ENCODE assay signal across 9 mouse cellular contexts in the genomic region with DNA sequence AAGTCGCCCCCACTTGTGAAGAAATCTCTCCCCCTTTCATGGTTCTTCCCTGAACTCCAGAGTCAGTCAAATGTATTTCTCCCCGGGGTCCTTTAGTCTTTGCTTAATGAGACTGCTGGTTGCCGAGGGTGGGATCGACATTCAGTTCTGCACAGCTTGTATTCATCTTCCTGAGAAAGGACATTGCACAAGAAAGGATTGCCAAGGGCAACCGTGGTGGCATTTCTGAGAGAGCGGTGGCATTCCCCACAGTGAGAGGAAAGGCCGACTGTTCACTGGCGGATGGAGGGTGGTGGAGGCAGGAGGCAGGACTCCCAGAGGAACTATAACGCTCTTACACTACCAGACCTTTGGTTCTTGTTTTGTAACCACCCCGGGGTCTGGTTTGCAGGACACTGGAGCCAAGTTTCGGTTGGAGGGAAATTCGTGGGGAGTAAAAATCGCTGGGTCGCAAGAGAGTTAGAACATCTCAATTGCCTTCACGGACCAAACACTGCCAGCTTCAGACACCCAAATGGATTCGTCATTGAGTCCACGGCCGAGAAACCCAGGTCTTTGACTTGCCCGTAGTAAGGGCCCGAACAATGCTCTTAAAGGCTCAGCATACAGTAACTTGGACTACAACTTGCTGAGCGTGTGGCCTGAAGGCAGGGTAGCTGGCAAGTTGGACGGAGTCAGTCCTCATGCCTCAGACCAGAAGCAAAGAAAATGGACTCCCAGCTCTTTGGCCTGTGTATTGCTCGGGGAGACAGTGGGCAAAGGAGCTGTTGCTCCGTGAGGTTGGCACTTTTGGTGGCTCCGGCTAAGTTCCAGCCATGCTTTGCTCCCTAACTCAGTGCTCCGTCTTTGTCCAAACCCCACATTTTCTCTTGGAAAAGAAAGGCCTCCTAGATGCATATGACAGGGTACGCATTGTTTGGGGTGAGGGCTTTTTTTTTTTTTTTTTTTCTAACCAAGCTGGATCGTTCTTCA.
DNase-seq lines count a peak whose midpoint lies in the region; ATAC-seq and TF ChIP-seq lines count a peak whose summit lies in the region.
"Had no signal": no experiment of that assay in that cellular context is flagged by ENCODE, and none has a peak within 500 bp of the region (broad histone marks: within the 10 kb centered on the region; RNA-seq: fewer than 3 reads in every experiment).

No protein-coding gene starts in this region.

- H3K9ac ChIP-seq in midbrain, postnatal 0 days (replicated peaks; ENCODE audit: low read length, poor library complexity, severe bottlenecking), result no peak overlapping the region

- TF ChIP-seq CTCF in midbrain, postnatal 0 days (IDR thresholded peaks at IDR 0.05), result no peak

- ATAC-seq in midbrain, postnatal 0 days (ENCODE audit: low FRiP score), result peak; percentile 91

- peak overlapping the region; percentile 84 for H3K27ac ChIP-seq in forebrain, embryonic 10.5 days
- 0 out of 2 replicates have a peak overlapping the region, but pooled peaks have one; percentile 34 for H3K27ac ChIP-seq in midbrain, postnatal 0 days (ENCODE audit: low read depth, low read length)

- no peak overlapping the region for H3K4me3 ChIP-seq in forebrain, embryonic 10.5 days
- H3K4me3 ChIP-seq in midbrain, postnatal 0 days (ENCODE audit: low read depth, low read length), result no peak overlapping the region

- H3K36me3 ChIP-seq in forebrain, embryonic 10.5 days (replicated peaks), result no peaks in the 10 kb centered on the region
- H3K36me3 ChIP-seq in midbrain, postnatal 0 days (ENCODE audit: insufficient read depth, low read length), result no peaks in the 10 kb centered on the region

- H3K4me2 ChIP-seq in midbrain, postnatal 0 days (ENCODE audit: low read depth, low read length, poor library complexity, severe bottlenecking), result no peak overlapping the region

- peaks cover 30% of the 10 kb centered on the region for H3K4me1 ChIP-seq in forebrain, embryonic 10.5 days
- H3K4me1 ChIP-seq in midbrain, postnatal 0 days (ENCODE audit: insufficient read depth, low read length), result no peaks in the 10 kb centered on the region

- H3K27me3 ChIP-seq in forebrain, embryonic 10.5 days (ENCODE audit: poor library complexity, severe bottlenecking), result no peaks in the 10 kb centered on the region
- no peaks in the 10 kb centered on the region for H3K27me3 ChIP-seq in midbrain, postnatal 0 days (ENCODE audit: insufficient read depth, low read length)

- peak; percentile 40 for DNase-seq in adrenal gland, adult 2 months
- no peak for DNase-seq in adrenal gland, postnatal 25 days
- DNase-seq in forebrain, embryonic 10.5 days (ENCODE audit: extremely low spot score, low spot score), result peak; percentile 39
- peak; percentile 66 for DNase-seq in layer of hippocampus, adult 9-11 months
- peak; percentile 90 for DNase-seq in midbrain, postnatal 0 days (ENCODE audit: low spot score)
- DNase-seq in kidney, adult 8-10 months, result no peak
- DNase-seq in thymus, postnatal 10 days (ENCODE audit: low spot score in 2 of 2), result no peak
- DNase-seq in Muller cell, postnatal 12 days (ENCODE audit: inconsistent ontology term), result no peak
- DNase-seq: thymus, adult 18-20 months had no signal

- H3K9me3 ChIP-seq in forebrain, embryonic 10.5 days, result no peaks in the 10 kb centered on the region
- no peaks in the 10 kb centered on the region for H3K9me3 ChIP-seq in midbrain, postnatal 0 days (ENCODE audit: low read length)

- WGBS in forebrain, embryonic 10.5 days, result 78% methylated on average over 28 of the region's 28 CpGs
- WGBS in midbrain, postnatal 0 days, result 46% methylated on average over 28 of the region's 28 CpGs

Comparison
In these comparisons a context has a peak if more than half of its experiments do, and no peak if none do; other contexts are left out.
1. DNase-seq: peak in adrenal gland, adult 2 months (single experiment), forebrain, embryonic 10.5 days (single experiment), layer of hippocampus, adult 9-11 months (single experiment) and midbrain, postnatal 0 days (single experiment); none in adrenal gland, postnatal 25 days (single experiment), kidney, adult 8-10 months (0 of 2), thymus, postnatal 10 days (0 of 2) and Muller cell, postnatal 12 days (single experiment).